ENCODE assay signal across 9 mouse cellular contexts in the genomic region with DNA sequence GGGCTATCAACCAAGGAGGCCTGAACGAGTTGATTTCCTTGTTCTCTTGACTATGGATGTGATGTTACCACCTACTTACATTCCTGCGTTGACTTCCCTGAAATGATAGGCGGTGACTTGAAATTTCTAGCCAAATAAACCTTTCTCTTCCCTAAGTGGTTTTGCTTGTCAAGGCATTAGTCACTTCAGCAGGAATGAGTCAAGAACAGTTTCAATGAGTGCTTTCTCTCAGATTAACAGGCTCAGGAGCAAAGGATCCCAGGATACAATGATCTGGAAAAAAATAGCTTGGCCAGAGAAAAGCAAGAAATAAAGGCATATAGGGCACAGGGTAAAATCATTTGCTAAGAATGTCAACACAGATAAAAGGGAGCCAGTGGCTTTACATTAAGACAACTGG.
"Had no signal": no experiment of that assay in that cellular context is flagged by ENCODE, and none has a peak within 500 bp of the region (broad histone marks: within the 10 kb centered on the region; RNA-seq: fewer than 3 reads in every experiment).

No protein-coding gene starts in this region.

- DNase-seq: lung, adult 18-20 months; lung, embryonic 14.5 days; lung, postnatal 10 days; right cerebral cortex, postnatal 14 days; thymus, adult 2 months; thymus, postnatal 25 days; thymus, postnatal 4 days had no signal

- ATAC-seq: midbrain, embryonic 13.5 days; midbrain, embryonic 15.5 days had no signal
